Mouse (Mus musculus): ENCODE results near the gene Dok1. TPM values are rescaled to one million over a fixed set of nuclear protein-coding genes. Genes with fewer than 3 reads are reported as not detected.

Gene Dok1
- polyA plus RNA-seq, 1 experiment: 4.7 TPM

DNA sequence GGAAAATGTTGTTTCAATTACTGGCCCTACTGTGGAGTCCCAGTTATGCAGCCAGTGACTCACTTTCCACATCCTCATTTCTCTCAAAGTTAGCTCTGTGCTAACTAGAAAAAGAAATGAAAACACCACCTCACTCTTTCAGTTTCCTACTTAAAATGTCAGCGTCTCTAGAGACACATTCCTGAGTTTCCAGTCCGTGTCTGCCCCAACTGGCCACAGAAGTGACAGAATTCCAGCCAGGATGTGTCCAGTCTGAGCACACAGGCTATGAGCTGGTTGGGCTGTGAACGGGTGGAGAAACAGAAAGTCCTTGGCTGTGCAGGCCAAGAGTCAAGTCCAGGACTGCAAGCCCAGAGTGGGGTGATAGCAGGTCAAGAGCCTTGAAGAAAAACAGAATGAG lies 16.1 kb downstream of the Dok1 start:
- no peaks in the 10 kb centered on the region for H3K9me3 ChIP-seq (replicated peaks; ENCODE audit: control insufficient read depth, insufficient read depth, low read length, poor library complexity, severe bottlenecking)
- H3K36me3 ChIP-seq (ENCODE audit: control insufficient read depth, insufficient read depth, low read length, poor library complexity, severe bottlenecking): no peaks in the 10 kb centered on the region

DNA sequence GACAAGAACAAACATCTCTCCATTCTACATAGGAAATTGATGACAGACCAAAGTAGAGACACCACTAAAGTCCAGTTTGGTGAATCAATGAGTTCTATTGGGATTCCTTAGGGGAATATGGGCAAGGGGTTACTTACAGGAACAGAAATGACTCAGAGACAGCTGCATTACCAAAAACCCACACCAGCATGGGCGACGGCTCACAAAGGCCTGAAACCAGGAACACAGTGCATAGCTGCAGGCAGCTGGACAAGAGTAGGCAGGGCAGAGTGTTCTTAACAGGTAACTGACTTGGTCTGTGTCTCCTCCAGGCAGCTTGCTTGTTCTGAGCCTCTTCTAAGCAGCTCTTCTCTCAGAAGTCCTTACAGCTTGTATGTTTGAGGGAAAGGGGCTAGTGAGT lies 17.5 kb downstream of the Dok1 start:
- H3K27me3 ChIP-seq (ENCODE audit: control insufficient read depth, insufficient read depth, low read length, poor library complexity, severe bottlenecking): no peaks in the 10 kb centered on the region
- no peak overlapping the region for H3K27ac ChIP-seq (ENCODE audit: insufficient read depth, low read length)
- H3K9ac ChIP-seq (ENCODE audit: low read depth, poor library complexity, severe bottlenecking): no peak overlapping the region
- no peak overlapping the region for H3K4me3 ChIP-seq (ENCODE audit: low read depth, low read length)
- H3K9me3 ChIP-seq (replicated peaks; ENCODE audit: control insufficient read depth, insufficient read depth, low read length, poor library complexity, severe bottlenecking): no peaks in the 10 kb centered on the region
- no peaks in the 10 kb centered on the region for H3K36me3 ChIP-seq (ENCODE audit: control insufficient read depth, insufficient read depth, low read length, poor library complexity, severe bottlenecking)
- H3K4me1 ChIP-seq (ENCODE audit: control insufficient read depth, insufficient read depth, low read length): no peaks in the 10 kb centered on the region
- no peak for TF ChIP-seq CTCF (IDR thresholded peaks at IDR 0.05; ENCODE audit: low read depth, low read length)
- no peak for TF ChIP-seq POLR2A (IDR thresholded peaks at IDR 0.05; ENCODE audit: insufficient read depth, low read length)
- no peak for TF ChIP-seq EP300 (IDR thresholded peaks at IDR 0.05; ENCODE audit: insufficient read depth, low read depth, low read length)

More for the DNA sequence above, 16.1 kb downstream of the Dok1 start:
- H3K4me1 ChIP-seq (ENCODE audit: control insufficient read depth, insufficient read depth, low read length): no peaks in the 10 kb centered on the region
- no peaks in the 10 kb centered on the region for H3K27me3 ChIP-seq (ENCODE audit: control insufficient read depth, insufficient read depth, low read length, poor library complexity, severe bottlenecking)
- TF ChIP-seq EP300 (IDR thresholded peaks at IDR 0.05; ENCODE audit: insufficient read depth, low read depth, low read length) (no peak), POLR2A (IDR thresholded peaks at IDR 0.05; ENCODE audit: insufficient read depth, low read length) (no peak), CTCF (IDR thresholded peaks at IDR 0.05; ENCODE audit: low read depth, low read length) (no peak)
- H3K27ac ChIP-seq (ENCODE audit: insufficient read depth, low read length): no peak overlapping the region
- no peak overlapping the region for H3K4me3 ChIP-seq (ENCODE audit: low read depth, low read length)
- H3K9ac ChIP-seq (ENCODE audit: low read depth, poor library complexity, severe bottlenecking): no peak overlapping the region

DNA sequence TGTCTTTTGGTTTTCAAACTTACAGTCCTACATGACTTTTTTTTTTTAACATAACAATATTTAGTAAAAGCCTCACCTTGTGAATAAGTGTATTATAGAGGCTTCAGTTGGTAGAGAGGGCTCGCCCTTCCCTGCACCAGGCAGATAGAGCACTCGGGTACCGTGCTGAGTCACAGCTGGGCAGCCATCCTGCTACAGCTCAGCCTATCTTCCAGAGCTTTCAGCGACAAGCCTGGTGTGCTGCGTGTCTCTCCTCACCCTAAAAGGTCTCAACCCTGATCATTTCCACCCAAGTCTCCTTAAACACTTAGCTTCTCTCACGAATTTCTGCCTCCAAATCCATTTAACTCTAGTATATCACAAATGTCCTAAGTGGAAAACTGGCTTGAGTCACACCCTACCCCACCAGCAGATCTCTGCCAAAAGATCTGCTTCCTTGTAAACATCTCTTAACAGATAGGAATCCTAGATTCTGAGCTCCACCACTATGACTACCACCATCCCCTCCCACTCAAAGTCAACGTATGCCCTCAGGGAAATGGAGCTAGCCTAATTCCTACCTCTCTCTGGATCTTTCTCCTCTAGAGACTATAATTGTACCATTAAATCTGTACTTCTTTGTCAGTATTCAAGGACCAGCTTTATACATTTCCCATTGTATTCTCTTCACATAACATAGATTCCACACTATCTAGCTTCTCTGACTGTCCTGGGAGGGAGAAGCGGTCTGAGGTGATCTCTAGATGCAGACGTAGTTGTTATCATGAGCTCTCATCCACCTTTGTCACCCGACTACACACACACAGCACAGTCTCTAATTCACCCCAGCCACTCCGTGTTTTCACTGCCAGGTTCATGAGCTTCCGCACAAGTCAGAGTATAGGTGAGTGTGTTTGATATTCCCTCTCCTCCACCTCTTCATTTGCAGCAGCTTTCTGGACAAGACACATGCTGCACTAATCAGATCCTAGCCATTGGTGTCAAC lies 18.5 kb downstream of the Dok1 start:
- Histone ChIP-seq H3K27me3 (ENCODE audit: control insufficient read depth, insufficient read depth, low read length, poor library complexity, severe bottlenecking) (no peaks in the 10 kb centered on the region), H3K9ac (ENCODE audit: low read depth, poor library complexity, severe bottlenecking) (no peak overlapping the region), H3K36me3 (ENCODE audit: control insufficient read depth, insufficient read depth, low read length, poor library complexity, severe bottlenecking) (no peaks in the 10 kb centered on the region), H3K4me1 (ENCODE audit: control insufficient read depth, insufficient read depth, low read length) (no peaks in the 10 kb centered on the region), H3K27ac (ENCODE audit: insufficient read depth, low read length) (no peak overlapping the region), H3K4me3 (ENCODE audit: low read depth, low read length) (no peak overlapping the region), H3K9me3 (replicated peaks; ENCODE audit: control insufficient read depth, insufficient read depth, low read length, poor library complexity, severe bottlenecking) (no peaks in the 10 kb centered on the region)
- TF ChIP-seq EP300 (IDR thresholded peaks at IDR 0.05; ENCODE audit: insufficient read depth, low read depth, low read length) (no peak), POLR2A (IDR thresholded peaks at IDR 0.05; ENCODE audit: insufficient read depth, low read length) (no peak), CTCF (IDR thresholded peaks at IDR 0.05; ENCODE audit: low read depth, low read length) (no peak)

DNA sequence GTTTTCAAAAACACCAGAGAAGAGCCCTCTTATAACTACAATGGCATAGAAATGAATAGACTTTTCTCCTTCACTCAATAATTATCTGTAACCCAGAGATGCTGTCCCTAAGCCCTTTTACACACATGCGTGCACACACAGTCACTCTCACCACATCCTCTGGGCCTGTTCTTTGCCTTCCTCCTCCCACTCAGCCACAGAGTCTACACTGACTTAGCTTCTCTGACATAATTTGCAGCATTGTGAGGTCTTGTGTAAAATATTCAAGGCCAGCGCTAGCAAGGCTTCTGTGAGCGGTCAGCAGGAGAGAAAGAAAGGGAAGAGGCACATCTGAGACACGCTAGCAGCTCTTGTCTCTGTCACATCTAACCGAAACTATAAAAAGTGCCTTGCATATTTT lies 19.8 kb downstream of the Dok1 start:
- H3K9me3 ChIP-seq (replicated peaks; ENCODE audit: control insufficient read depth, insufficient read depth, low read length, poor library complexity, severe bottlenecking): no peaks in the 10 kb centered on the region
- H3K4me1 ChIP-seq (ENCODE audit: control insufficient read depth, insufficient read depth, low read length): no peaks in the 10 kb centered on the region
- no peak overlapping the region for H3K27ac ChIP-seq (ENCODE audit: insufficient read depth, low read length)
- no peaks in the 10 kb centered on the region for H3K27me3 ChIP-seq (ENCODE audit: control insufficient read depth, insufficient read depth, low read length, poor library complexity, severe bottlenecking)
- H3K9ac ChIP-seq (ENCODE audit: low read depth, poor library complexity, severe bottlenecking): no peak overlapping the region
- no peak for TF ChIP-seq CTCF (IDR thresholded peaks at IDR 0.05; ENCODE audit: low read depth, low read length)
- TF ChIP-seq POLR2A (IDR thresholded peaks at IDR 0.05; ENCODE audit: insufficient read depth, low read length): no peak
- TF ChIP-seq EP300 (IDR thresholded peaks at IDR 0.05; ENCODE audit: insufficient read depth, low read depth, low read length): no peak
- no peaks in the 10 kb centered on the region for H3K36me3 ChIP-seq (ENCODE audit: control insufficient read depth, insufficient read depth, low read length, poor library complexity, severe bottlenecking)
- no peak overlapping the region for H3K4me3 ChIP-seq (ENCODE audit: low read depth, low read length)

DNA sequence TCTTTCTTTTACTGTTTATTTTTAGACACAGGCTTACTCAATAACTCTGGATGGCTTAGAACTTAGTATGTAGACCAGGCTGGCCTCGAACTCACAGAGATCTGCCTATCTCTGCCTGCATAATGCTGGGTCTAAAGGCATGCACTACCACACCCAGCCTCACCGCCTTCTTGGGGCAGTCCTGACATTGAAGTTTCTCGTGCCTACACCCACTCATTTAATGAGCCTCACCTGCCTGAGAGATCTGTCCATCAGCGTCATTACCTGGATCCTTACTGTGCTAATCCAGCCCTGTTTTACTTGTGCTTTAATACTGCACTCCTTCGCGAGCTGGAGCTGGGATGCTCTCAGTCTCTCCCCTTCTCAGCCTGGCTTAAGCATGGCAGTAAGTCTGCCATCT lies 21.5 kb downstream of the Dok1 start:
- Histone ChIP-seq H3K9ac (ENCODE audit: low read depth, poor library complexity, severe bottlenecking) (no peak overlapping the region), H3K27ac (ENCODE audit: insufficient read depth, low read length) (no peak overlapping the region), H3K4me3 (ENCODE audit: low read depth, low read length) (no peak overlapping the region), H3K36me3 (ENCODE audit: control insufficient read depth, insufficient read depth, low read length, poor library complexity, severe bottlenecking) (no peaks in the 10 kb centered on the region), H3K4me1 (ENCODE audit: control insufficient read depth, insufficient read depth, low read length) (no peaks in the 10 kb centered on the region), H3K27me3 (ENCODE audit: control insufficient read depth, insufficient read depth, low read length, poor library complexity, severe bottlenecking) (no peaks in the 10 kb centered on the region), H3K9me3 (replicated peaks; ENCODE audit: control insufficient read depth, insufficient read depth, low read length, poor library complexity, severe bottlenecking) (no peaks in the 10 kb centered on the region)
- no peak for TF ChIP-seq CTCF (IDR thresholded peaks at IDR 0.05; ENCODE audit: low read depth, low read length)
- TF ChIP-seq EP300 (IDR thresholded peaks at IDR 0.05; ENCODE audit: insufficient read depth, low read depth, low read length): no peak
- TF ChIP-seq POLR2A (IDR thresholded peaks at IDR 0.05; ENCODE audit: insufficient read depth, low read length): no peak

DNA sequence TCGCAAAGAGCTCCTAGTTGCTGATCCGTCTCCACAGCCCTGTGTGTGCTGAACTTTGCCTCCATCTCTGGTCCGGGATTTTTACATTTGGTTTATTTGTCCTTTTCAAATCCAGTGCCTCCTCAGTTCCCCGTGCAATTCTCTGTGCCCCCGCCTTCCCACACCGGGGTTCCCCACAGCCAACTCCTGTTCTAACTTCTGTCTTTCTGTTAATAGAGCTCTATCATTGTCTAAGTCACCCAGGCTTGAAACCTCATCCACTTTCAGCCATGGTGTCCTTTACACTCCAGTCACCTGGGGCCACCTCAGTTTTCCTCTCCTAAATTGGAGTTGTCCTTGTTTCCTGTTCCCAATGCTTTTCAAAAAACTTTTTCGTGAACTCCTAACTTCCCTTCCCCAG lies 22.0 kb downstream of the Dok1 start:
- Histone ChIP-seq H3K4me1 (ENCODE audit: control insufficient read depth, insufficient read depth, low read length) (no peaks in the 10 kb centered on the region), H3K9ac (ENCODE audit: low read depth, poor library complexity, severe bottlenecking) (no peak overlapping the region), H3K9me3 (replicated peaks; ENCODE audit: control insufficient read depth, insufficient read depth, low read length, poor library complexity, severe bottlenecking) (no peaks in the 10 kb centered on the region), H3K36me3 (ENCODE audit: control insufficient read depth, insufficient read depth, low read length, poor library complexity, severe bottlenecking) (no peaks in the 10 kb centered on the region), H3K27me3 (ENCODE audit: control insufficient read depth, insufficient read depth, low read length, poor library complexity, severe bottlenecking) (no peaks in the 10 kb centered on the region), H3K27ac (ENCODE audit: insufficient read depth, low read length) (no peak overlapping the region), H3K4me3 (ENCODE audit: low read depth, low read length) (no peak overlapping the region)
- TF ChIP-seq CTCF (IDR thresholded peaks at IDR 0.05; ENCODE audit: low read depth, low read length): no peak
